Mouse (Mus musculus) heart, embryonic 16.5 days (tissue): ENCODE results near the gene Arl15. TPM values are rescaled to one million over a fixed set of nuclear protein-coding genes. Genes with fewer than 3 reads are reported as not detected.

Source experiments
- ATAC-seq: fragments of 200-750 bp; cut with Nextera tagmentation; replicated peaks from 2 replicates; pipeline ENCODE4 v1.8.0; 2017; ENCODE audit warnings: moderate number of reproducible peaks; ENCODE audit not compliant: insufficient read depth, low FRiP score; ENCODE audit errors: extremely low read depth
- H3K27ac ChIP-seq: fragments of 300-500 bp; sonication (generic); 2 replicates; pipeline ENCODE4 v1.5.1; 2014; ENCODE audit warnings: mild to moderate bottlenecking, low read length, control low read depth, moderate library complexity
- H3K27me3 ChIP-seq: fragments of 300-500 bp; sonication (generic); 2 replicates; pipeline ENCODE4 v1.6.1; 2014; ENCODE audit warnings: low read length, mixed read lengths; ENCODE audit not compliant: control insufficient read depth, insufficient read depth
- H3K36me3 ChIP-seq: fragments of 300-500 bp; sonication (generic); 2 replicates; pipeline ENCODE4 v1.6.1; 2014; ENCODE audit not compliant: control insufficient read depth, insufficient read depth
- H3K4me1 ChIP-seq: fragments of 300-500 bp; sonication (generic); 2 replicates; pipeline ENCODE4 v1.6.1; 2014; ENCODE audit warnings: low read length, mixed read lengths; ENCODE audit not compliant: control insufficient read depth, insufficient read depth
- H3K4me2 ChIP-seq: fragments of 300-500 bp; sonication (generic); 2 replicates; pipeline ENCODE4 v1.6.1; 2014; ENCODE audit warnings: low read depth, mild to moderate bottlenecking, control low read depth, low read length
- H3K4me3 ChIP-seq: fragments of 300-500 bp; sonication (generic); 2 replicates; pipeline ENCODE4 v1.5.1; 2014; ENCODE audit warnings: mild to moderate bottlenecking, control low read depth, low read length
- H3K9ac ChIP-seq: fragments of 300-500 bp; sonication (generic); 2 replicates; pipeline ENCODE4 v1.6.1; 2014; ENCODE audit warnings: low read length, control low read depth
- H3K9me3 ChIP-seq: fragments of 300-500 bp; sonication (generic); replicated peaks from 2 replicates; pipeline ENCODE4 v1.6.1; 2016; ENCODE audit warnings: low read length; ENCODE audit not compliant: control insufficient read depth
- WGBS: fragments of 180-500 bp; shearing (Covaris S2); extraction: QIAGEN DNeasy Blood & Tissue Kit; methylation state at CpG from one replicate; pipeline ENCODE4 v1.1.7; 2014; 5-methylcytosine and 5-hydroxymethylcytosine counted together
- polyA plus RNA-seq: library from polyadenylated mRNA; unstranded; fragments of >200 nt; fragmentation: Nextera tagmentation; extraction: Ambion mirVana; gene quantifications from 2 replicates; pipeline ENCODE4 v1.2.1, GENCODE M21; 2015

The Arl15 gene
- polyA plus RNA-seq, 1 experiment from 2014 or later, result 8.8 TPM

DNA sequence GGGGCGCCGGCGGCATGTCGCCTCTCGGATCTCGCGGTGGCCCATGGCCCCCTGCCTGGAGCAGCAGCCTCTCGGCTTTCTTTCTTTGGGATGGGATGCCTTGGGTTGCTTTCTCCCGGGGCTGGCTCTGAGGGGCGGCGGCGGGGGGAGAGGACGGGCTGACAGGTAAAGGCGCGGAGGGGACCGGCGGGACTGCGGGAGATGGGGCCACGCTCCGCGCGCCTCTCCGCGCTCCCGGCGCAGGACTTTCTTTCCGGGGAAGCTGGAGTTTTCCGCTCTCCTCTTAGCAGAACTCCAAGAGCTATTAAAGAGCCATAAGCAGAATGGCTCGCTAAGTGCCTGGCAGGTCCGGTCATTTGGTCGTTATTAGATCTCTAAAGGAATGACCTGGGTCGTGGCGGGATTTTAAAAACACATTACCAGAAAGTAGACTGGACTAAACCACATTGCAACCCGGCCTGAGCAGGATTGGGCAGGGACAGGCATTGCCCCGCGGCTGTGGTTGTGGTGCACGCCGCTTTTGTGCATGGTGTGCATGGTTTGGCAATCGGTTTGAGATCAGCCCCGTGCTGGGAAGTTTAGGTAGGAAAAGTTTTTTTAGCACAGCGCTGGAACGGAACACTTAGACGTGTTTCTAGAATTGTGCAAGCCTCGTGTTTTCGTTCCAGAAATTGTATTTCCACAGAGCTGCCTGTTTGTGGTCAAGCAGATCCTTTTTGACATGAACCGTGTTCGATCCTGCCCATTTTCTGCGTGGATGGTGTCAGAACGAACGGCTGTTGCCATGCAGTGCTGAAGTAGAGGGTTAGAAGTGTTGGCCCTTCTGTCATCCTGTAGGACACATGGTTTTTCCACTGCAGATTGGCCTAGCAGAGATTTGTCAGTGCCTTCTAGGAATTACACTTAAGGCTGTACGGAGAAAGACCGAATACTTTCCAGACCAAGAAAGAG is 675 bp downstream of the Arl15 start:
- ATAC-seq, result peak; percentile 10; the same call in 1 of the 2 replicates
- Histone ChIP-seq H3K4me3 (peak overlapping the region; percentile 89), H3K9ac (peak overlapping the region; percentile 95), H3K27ac (peak overlapping the region; percentile 77), H3K9me3 (no peaks in the 10 kb centered on the region), H3K36me3 (no peaks in the 10 kb centered on the region), H3K4me2 (peak overlapping the region; percentile 89), H3K27me3 (no peaks in the 10 kb centered on the region), H3K4me1 (peaks cover 21% of the 10 kb centered on the region)
- WGBS, result 2% methylated on average over 52 of the region's 52 CpGs

- Histone ChIP-seq H3K36me3 (no peaks in the 10 kb centered on the region), H3K27me3 (no peaks in the 10 kb centered on the region), H3K9ac (no peak overlapping the region), H3K27ac (no peak overlapping the region), H3K4me2 (no peak overlapping the region), H3K9me3 (no peaks in the 10 kb centered on the region), H3K4me1 (peaks cover 21% of the 10 kb centered on the region), H3K4me3 (no peak overlapping the region)
- WGBS, result 55% methylated on average over 6 of the region's 6 CpGs
- ATAC-seq, result no peak
Observed at GRCm38 (mm10) chr13:113797378-113797777, 3.1 kb downstream of the Arl15 start.

DNA sequence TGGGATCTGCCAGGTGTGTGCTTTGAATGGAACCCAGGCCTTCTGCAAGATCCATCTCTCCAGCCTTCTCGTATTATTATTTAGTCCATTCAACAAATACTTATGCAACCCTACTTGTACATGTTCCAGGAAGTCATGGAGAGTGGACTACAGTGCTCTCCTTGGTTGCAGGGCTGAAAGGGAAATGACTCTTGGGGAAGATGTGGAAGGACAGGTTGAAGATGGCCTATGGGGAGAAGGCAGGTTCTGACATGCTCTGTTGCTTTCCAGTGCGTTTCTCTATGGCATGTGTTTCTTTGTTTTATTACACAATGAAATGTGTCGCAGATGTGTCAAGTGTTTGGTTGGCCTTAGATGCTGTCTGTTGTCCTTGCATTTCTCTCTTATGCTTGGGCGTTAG is 5.1 kb downstream of the Arl15 start:
- Histone ChIP-seq H3K36me3 (no peaks in the 10 kb centered on the region), H3K4me3 (no peak overlapping the region), H3K27ac (no peak overlapping the region), H3K9ac (no peak overlapping the region), H3K9me3 (no peaks in the 10 kb centered on the region), H3K4me1 (peaks cover 21% of the 10 kb centered on the region), H3K27me3 (no peaks in the 10 kb centered on the region), H3K4me2 (no peak overlapping the region)
- no peak for ATAC-seq
- 92% methylated on average over 4 of the region's 4 CpGs for WGBS

DNA sequence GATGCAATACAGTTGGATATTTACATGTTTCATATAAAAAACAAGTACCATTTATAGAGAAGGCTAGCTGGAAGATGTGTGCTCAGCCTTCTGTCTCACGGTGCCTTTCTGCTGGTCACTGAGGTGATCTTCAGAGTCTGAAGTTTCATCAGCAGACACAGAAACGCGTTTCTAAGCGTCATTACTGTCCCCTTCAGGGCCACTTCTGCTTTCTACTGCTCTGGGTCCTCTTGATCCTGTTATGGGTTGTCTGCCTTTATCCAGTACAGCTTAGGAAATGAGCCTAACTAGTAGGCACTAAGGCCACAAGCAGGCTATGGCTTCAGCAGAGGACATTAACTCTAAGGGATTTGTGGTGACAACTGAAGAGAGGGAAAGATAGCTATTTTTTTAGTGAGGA is 5.9 kb downstream of the Arl15 start:
- no peaks in the 10 kb centered on the region for H3K27me3 ChIP-seq
- H3K4me3 ChIP-seq, result no peak overlapping the region
- ATAC-seq, result no peak
- H3K9me3 ChIP-seq, result no peaks in the 10 kb centered on the region
- H3K27ac ChIP-seq, result no peak overlapping the region
- no peak overlapping the region for H3K4me2 ChIP-seq
- H3K36me3 ChIP-seq, result no peaks in the 10 kb centered on the region
- peaks cover 20% of the 10 kb centered on the region for H3K4me1 ChIP-seq
- WGBS, result 82% methylated on average over 4 of the region's 4 CpGs
- no peak overlapping the region for H3K9ac ChIP-seq

GRCm38 (mm10) chr13:113802571-113802970 is 8.3 kb downstream of the Arl15 start:
- no peak for ATAC-seq
- Histone ChIP-seq H3K4me1 (no peaks in the 10 kb centered on the region; the same call in 1 of the 2 replicates), H3K36me3 (no peaks in the 10 kb centered on the region), H3K27ac (no peak overlapping the region), H3K9me3 (no peaks in the 10 kb centered on the region), H3K27me3 (no peaks in the 10 kb centered on the region), H3K4me3 (no peak overlapping the region), H3K9ac (no peak overlapping the region), H3K4me2 (no peak overlapping the region)
- WGBS, result 86% methylated on average over 9 of the region's 9 CpGs

GRCm38 (mm10) chr13:113811141-113811540 is 16.8 kb downstream of the Arl15 start:
- Histone ChIP-seq H3K27ac (no peak overlapping the region), H3K36me3 (no peaks in the 10 kb centered on the region), H3K4me1 (peaks cover 19% of the 10 kb centered on the region), H3K4me2 (no peak overlapping the region), H3K27me3 (no peaks in the 10 kb centered on the region), H3K9ac (no peak overlapping the region), H3K4me3 (no peak overlapping the region), H3K9me3 (no peaks in the 10 kb centered on the region)
- whole genome bisulfite sequencing, result 92% methylated on average over 2 of the region's 2 CpGs
- no peak for ATAC-seq

GRCm38 (mm10) chr13:113811910-113812592 is 17.7 kb downstream of the Arl15 start:
- peak; percentile 50; the same call in 1 of the 2 replicates for ATAC-seq
- Histone ChIP-seq H3K4me2 (peak overlapping the region; percentile 8; the same call in 1 of the 2 replicates), H3K36me3 (no peaks in the 10 kb centered on the region), H3K9ac (no peak overlapping the region), H3K4me1 (peaks cover 19% of the 10 kb centered on the region), H3K27me3 (no peaks in the 10 kb centered on the region), H3K9me3 (no peaks in the 10 kb centered on the region), H3K4me3 (no peak overlapping the region), H3K27ac (peak overlapping the region; percentile 14)
- 27% methylated on average over 9 of the region's 9 CpGs for WGBS

- Histone ChIP-seq H3K4me1 (peaks cover 19% of the 10 kb centered on the region), H3K36me3 (no peaks in the 10 kb centered on the region), H3K9ac (no peak overlapping the region), H3K27me3 (no peaks in the 10 kb centered on the region), H3K9me3 (no peaks in the 10 kb centered on the region), H3K27ac (peak overlapping the region; percentile 14), H3K4me2 (no peak overlapping the region; the same call in 1 of the 2 replicates), H3K4me3 (no peak overlapping the region)
- no peak for ATAC-seq
- WGBS, result 60% methylated on average over 6 of the region's 6 CpGs
Observed at GRCm38 (mm10) chr13:113812593-113812975, 18.3 kb downstream of the Arl15 start.

- ATAC-seq, result no peak
- Histone ChIP-seq H3K27ac (no peak overlapping the region), H3K27me3 (no peaks in the 10 kb centered on the region), H3K4me2 (no peak overlapping the region), H3K9me3 (no peaks in the 10 kb centered on the region), H3K4me1 (peaks cover 19% of the 10 kb centered on the region), H3K4me3 (no peak overlapping the region), H3K9ac (no peak overlapping the region), H3K36me3 (no peaks in the 10 kb centered on the region)
- WGBS, result 57% methylated on average over 8 of the region's 8 CpGs
Observed at GRCm38 (mm10) chr13:113814121-113814520, 19.8 kb downstream of the Arl15 start.
